Mouse (Mus musculus): ENCODE results near the gene Klhl9. TPM values are rescaled to one million over a fixed set of nuclear protein-coding genes. Genes with fewer than 3 reads are reported as not detected.
A peak's percentile ranks its signal among the peaks of the same experiment; 100 is the strongest.
"Not testable (repeated sequence)": the region's sequence is repeated elsewhere in the genome, so short reads cannot be mapped to it uniquely, and the experiment has no call there.

The Klhl9 gene
- 151 and 152 TPM in 2 replicates for polyA plus RNA-seq (2014; fragmentation: Nextera tagmentation; extraction: Ambion mirVana)

- H3K36me3 ChIP-seq (ENCODE audit: control insufficient read depth, insufficient read depth, low read length), result no peaks in the 10 kb centered on the region
- H3K4me3 ChIP-seq (ENCODE audit: low read depth, low read length), result peak within 1 kb of the TSS; percentile 94
- H3K27ac ChIP-seq (ENCODE audit: low read depth, low read length), result peak within 1 kb of the TSS; percentile 97
- peak within 1 kb of the TSS; percentile 56 for H3K4me2 ChIP-seq (ENCODE audit: low read depth)
- DNase-seq (ENCODE audit: low spot score) (peak; percentile 93), ATAC-seq (ENCODE audit: insufficient read depth, low FRiP score, low TSS enrichment) (peak; percentile 97)
- H3K4me1 ChIP-seq (ENCODE audit: control insufficient read depth, insufficient read depth, low read length), result peaks cover 23% of the 10 kb centered on the region
- peak within 1 kb of the TSS; percentile 99 for H3K9ac ChIP-seq (ENCODE audit: low read length)
- under 1% methylated on average over 81 of the region's 82 CpGs for WGBS
- no peaks in the 10 kb centered on the region for H3K9me3 ChIP-seq (ENCODE audit: control insufficient read depth, low read length)
- no peaks in the 10 kb centered on the region for H3K27me3 ChIP-seq (ENCODE audit: control insufficient read depth, insufficient read depth, low read length)
Observed at GRCm38 (mm10) chr4:88721791-88722721, at the start of gene Klhl9, which contains the start of gene Gm26566. TSS of gene Klhl9 (minus strand) at chr4:88722465. TSS of gene Gm26566 (plus strand) at chr4:88721805.

GRCm38 (mm10) chr4:88763384-88764018 lies 41.2 kb upstream of the Klhl9 start:
- DNase-seq (ENCODE audit: low spot score), result peak; percentile 72
- H3K9ac ChIP-seq (ENCODE audit: low read length); ATAC-seq (ENCODE audit: insufficient read depth, low FRiP score, low TSS enrichment); H3K36me3 ChIP-seq (ENCODE audit: control insufficient read depth, insufficient read depth, low read length); H3K9me3 ChIP-seq (ENCODE audit: control insufficient read depth, low read length); H3K27me3 ChIP-seq (ENCODE audit: control insufficient read depth, insufficient read depth, low read length); H3K27ac ChIP-seq (ENCODE audit: low read depth, low read length); H3K4me1 ChIP-seq (ENCODE audit: control insufficient read depth, insufficient read depth, low read length); H3K4me3 ChIP-seq (ENCODE audit: low read depth, low read length): not testable (repeated sequence)
- peak overlapping the region; percentile 32; the same call in 1 of the 2 replicates for H3K4me2 ChIP-seq (ENCODE audit: low read depth)
- WGBS, result 6% methylated on average over 22 of the region's 42 CpGs

- not testable (repeated sequence) for H3K4me2 ChIP-seq (ENCODE audit: low read depth); DNase-seq (ENCODE audit: low spot score); H3K27me3 ChIP-seq (ENCODE audit: control insufficient read depth, insufficient read depth, low read length); H3K4me1 ChIP-seq (ENCODE audit: control insufficient read depth, insufficient read depth, low read length); H3K9me3 ChIP-seq (ENCODE audit: control insufficient read depth, low read length); H3K27ac ChIP-seq (ENCODE audit: low read depth, low read length); H3K36me3 ChIP-seq (ENCODE audit: control insufficient read depth, insufficient read depth, low read length); ATAC-seq (ENCODE audit: insufficient read depth, low FRiP score, low TSS enrichment); H3K4me3 ChIP-seq (ENCODE audit: low read depth, low read length); H3K9ac ChIP-seq (ENCODE audit: low read length)
- 63% methylated on average over 9 of the region's 9 CpGs for WGBS
Observed at GRCm38 (mm10) chr4:88762341-88762740, 40.1 kb upstream of the Klhl9 start.

GRCm38 (mm10) chr4:88761776-88762175 lies 39.5 kb upstream of the Klhl9 start:
- not testable (repeated sequence) for ATAC-seq (ENCODE audit: insufficient read depth, low FRiP score, low TSS enrichment); H3K4me2 ChIP-seq (ENCODE audit: low read depth); H3K4me3 ChIP-seq (ENCODE audit: low read depth, low read length); H3K27me3 ChIP-seq (ENCODE audit: control insufficient read depth, insufficient read depth, low read length); DNase-seq (ENCODE audit: low spot score); H3K9me3 ChIP-seq (ENCODE audit: control insufficient read depth, low read length); H3K9ac ChIP-seq (ENCODE audit: low read length); H3K4me1 ChIP-seq (ENCODE audit: control insufficient read depth, insufficient read depth, low read length); H3K36me3 ChIP-seq (ENCODE audit: control insufficient read depth, insufficient read depth, low read length); H3K27ac ChIP-seq (ENCODE audit: low read depth, low read length)
- WGBS, result 78% methylated on average over 6 of the region's 8 CpGs

- 0% methylated on average over 18 of the region's 28 CpGs for WGBS
- H3K4me1 ChIP-seq (ENCODE audit: control insufficient read depth, insufficient read depth, low read length); H3K9me3 ChIP-seq (ENCODE audit: control insufficient read depth, low read length); H3K27me3 ChIP-seq (ENCODE audit: control insufficient read depth, insufficient read depth, low read length); H3K36me3 ChIP-seq (ENCODE audit: control insufficient read depth, insufficient read depth, low read length); H3K27ac ChIP-seq (ENCODE audit: low read depth, low read length); ATAC-seq (ENCODE audit: insufficient read depth, low FRiP score, low TSS enrichment); H3K9ac ChIP-seq (ENCODE audit: low read length): not testable (repeated sequence)
- Histone ChIP-seq H3K4me2 (ENCODE audit: low read depth) (peak overlapping the region; percentile 32), H3K4me3 (ENCODE audit: low read depth, low read length) (peak overlapping the region; percentile 12; the same call in 1 of the 2 replicates)
- peak; percentile 80 for DNase-seq (ENCODE audit: low spot score)
Observed at GRCm38 (mm10) chr4:88760431-88760830, 38.2 kb upstream of the Klhl9 start.

GRCm38 (mm10) chr4:88759610-88760268 lies 37.5 kb upstream of the Klhl9 start, which contains the start of gene Gm13283:
TSS of gene Gm13283 (plus strand) at chr4:88760119.
- ATAC-seq (ENCODE audit: insufficient read depth, low FRiP score, low TSS enrichment); DNase-seq (ENCODE audit: low spot score); H3K9ac ChIP-seq (ENCODE audit: low read length); H3K36me3 ChIP-seq (ENCODE audit: control insufficient read depth, insufficient read depth, low read length); H3K27me3 ChIP-seq (ENCODE audit: control insufficient read depth, insufficient read depth, low read length); H3K4me1 ChIP-seq (ENCODE audit: control insufficient read depth, insufficient read depth, low read length); H3K27ac ChIP-seq (ENCODE audit: low read depth, low read length); H3K9me3 ChIP-seq (ENCODE audit: control insufficient read depth, low read length): not testable (repeated sequence)
- Histone ChIP-seq H3K4me2 (ENCODE audit: low read depth) (peak within 1 kb of the TSS; percentile 32), H3K4me3 (ENCODE audit: low read depth, low read length) (peak within 1 kb of the TSS; percentile 12; the same call in 1 of the 2 replicates)
- 36% methylated on average over 6 of the region's 14 CpGs for WGBS

GRCm38 (mm10) chr4:88758751-88759150 lies 36.5 kb upstream of the Klhl9 start:
- H3K4me3 ChIP-seq (ENCODE audit: low read depth, low read length); H3K36me3 ChIP-seq (ENCODE audit: control insufficient read depth, insufficient read depth, low read length); H3K27ac ChIP-seq (ENCODE audit: low read depth, low read length); H3K27me3 ChIP-seq (ENCODE audit: control insufficient read depth, insufficient read depth, low read length); H3K9me3 ChIP-seq (ENCODE audit: control insufficient read depth, low read length); ATAC-seq (ENCODE audit: insufficient read depth, low FRiP score, low TSS enrichment); H3K4me1 ChIP-seq (ENCODE audit: control insufficient read depth, insufficient read depth, low read length); H3K9ac ChIP-seq (ENCODE audit: low read length); H3K4me2 ChIP-seq (ENCODE audit: low read depth); DNase-seq (ENCODE audit: low spot score): not testable (repeated sequence)
- 85% methylated on average over 9 of the region's 9 CpGs for WGBS

- not testable (repeated sequence) for H3K36me3 ChIP-seq (ENCODE audit: control insufficient read depth, insufficient read depth, low read length); H3K4me1 ChIP-seq (ENCODE audit: control insufficient read depth, insufficient read depth, low read length); H3K9me3 ChIP-seq (ENCODE audit: control insufficient read depth, low read length); H3K9ac ChIP-seq (ENCODE audit: low read length); H3K27me3 ChIP-seq (ENCODE audit: control insufficient read depth, insufficient read depth, low read length)
- Histone ChIP-seq H3K4me3 (ENCODE audit: low read depth, low read length) (peak overlapping the region; percentile 30), H3K4me2 (ENCODE audit: low read depth) (peak overlapping the region; percentile 49), H3K27ac (ENCODE audit: low read depth, low read length) (peak overlapping the region; percentile 67)
- DNase-seq (ENCODE audit: low spot score) (peak; percentile 87), ATAC-seq (ENCODE audit: insufficient read depth, low FRiP score, low TSS enrichment) (peak; percentile 100)
- WGBS, result 0% methylated on average over 19 of the region's 21 CpGs
Observed at GRCm38 (mm10) chr4:88757628-88758031, 35.4 kb upstream of the Klhl9 start.

Measured in neural tube, embryonic 11.5 days (tissue).